Mouse (Mus musculus) liver, adult 2 months (tissue): Measurements from ENCODE around the gene Mrpl54.

Experiments used
- CTCF ChIP-seq: fragments of 200-500 bp; IDR thresholded peaks from 2 replicates; pipeline ENCODE4 v1.5.1; 2011; ENCODE audit warnings: low read depth, low read length, control low read depth
- POLR2A ChIP-seq: fragments of 200-500 bp; IDR thresholded peaks from 2 replicates; pipeline ENCODE4 v1.6.1; 2011; ENCODE audit warnings: low read length, control low read depth; ENCODE audit not compliant: insufficient read depth; ENCODE audit errors: extremely low read depth

DNA sequence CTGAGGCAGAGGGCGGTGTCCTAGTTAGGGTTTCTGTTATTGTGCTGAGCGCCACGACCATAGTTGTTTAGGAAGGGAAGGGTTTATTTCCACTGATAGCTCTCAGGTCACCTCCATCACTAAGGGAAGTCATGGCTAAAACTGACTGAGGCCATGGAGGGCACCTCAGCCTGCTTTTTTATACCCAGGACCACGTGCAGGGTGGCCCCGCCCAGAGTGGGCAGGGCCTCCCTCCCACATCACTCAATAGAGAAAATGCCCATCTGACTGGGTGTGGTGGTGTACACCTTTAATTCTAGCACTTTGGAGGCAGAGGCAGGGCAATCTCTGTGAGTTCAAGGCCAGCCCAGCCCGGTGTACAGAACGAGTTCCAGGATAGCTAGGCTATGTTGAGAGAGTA is 47.5 kb upstream of the Mrpl54 start:
- TF ChIP-seq CTCF (no peak), POLR2A (no peak)
